Mouse (Mus musculus) G1E (cell line): ENCODE measurements around the gene Tcap. TPM values are rescaled to one million over a fixed set of nuclear protein-coding genes. Genes with fewer than 3 reads are reported as not detected.

Experiments
- ATAC-seq: 2 replicates; pipeline ENCODE4 v1.8.0; 2016; ENCODE audit warnings: mild to moderate bottlenecking; ENCODE audit not compliant: insufficient number of reproducible peaks, poor library complexity, low FRiP score, severe bottlenecking; ENCODE audit errors: extremely low read depth
- DNase-seq: peaks from one replicate; pipeline ENCODE4 v3.0.0; 2012; ENCODE audit warnings: low spot score
- H3K27me3 ChIP-seq: 2 replicates; pipeline ENCODE4 v1.6.1; 2012; ENCODE audit warnings: mild to moderate bottlenecking, low read length, inconsistent platforms; ENCODE audit not compliant: insufficient read depth
- H3K36me3 ChIP-seq: replicated peaks from 2 replicates; pipeline ENCODE3; 2012; ENCODE audit warnings: mild to moderate bottlenecking, inconsistent platforms
- H3K4me1 ChIP-seq: 2 replicates; pipeline ENCODE4 v1.6.1; 2012; ENCODE audit warnings: low read depth, low read length, inconsistent platforms, mixed read lengths; ENCODE audit not compliant: insufficient read depth
- H3K4me3 ChIP-seq: 2 replicates; pipeline ENCODE4 v1.5.1; 2012; ENCODE audit warnings: low read depth, mild to moderate bottlenecking, inconsistent platforms, low read length, moderate library complexity, mixed read lengths
- H3K9me3 ChIP-seq: replicated peaks from 2 replicates; pipeline ENCODE4 v1.6.1; 2012; ENCODE audit warnings: inconsistent platforms
- CTCF ChIP-seq: IDR thresholded peaks from 2 replicates; pipeline ENCODE4 v1.5.1; 2012; ENCODE audit warnings: low read depth, low read length, inconsistent platforms, mixed read lengths
- GATA1 ChIP-seq: IDR thresholded peaks from 2 replicates; pipeline ENCODE4 v1.6.1; 2012; ENCODE audit warnings: borderline replicate concordance, low read length, inconsistent platforms, mixed read lengths
- GATA2 ChIP-seq: IDR thresholded peaks from 2 replicates; pipeline ENCODE4 v1.6.1; 2012; ENCODE audit warnings: low read depth, low read length, inconsistent platforms, borderline replicate concordance
- POLR2AphosphoS5 ChIP-seq: IDR thresholded peaks from 2 replicates; pipeline ENCODE4 v1.6.1; 2012; ENCODE audit warnings: low read depth, low read length, inconsistent platforms; ENCODE audit not compliant: insufficient replicate concordance
- TAL1 ChIP-seq: conservative IDR thresholded peaks from 2 replicates; pipeline ENCODE4 v1.6.1; 2012; ENCODE audit warnings: low read depth, low read length, inconsistent platforms, mixed read lengths
- polyA plus RNA-seq: library from polyadenylated mRNA; stranded (reverse); fragments of >175 nt; gene quantifications from 2 replicates; pipeline ENCODE4 v1.2.3, GENCODE M21; 2012
- total RNA-seq, 2 experiments: library from RNA; stranded (forward) in 1 of 2; stranded (reverse) in 1 of 2; fragments of 200-1000 nt in 1 of 2; fragments of >200 nt in 1 of 2; fragmentation: Nextera tagmentation in 1 of 2; gene quantifications; 2 replicates each; pipeline ENCODE4 v1.2.3; 2014 to 2017

Gene Tcap
- total and polyA plus RNA-seq, 3 experiments = not detected

GRCm38 (mm10) chr11:98363817-98364216 is 19.8 kb upstream of the Tcap start:
- Histone ChIP-seq H3K4me3 (no peak overlapping the region), H3K9me3 (no peaks in the 10 kb centered on the region), H3K27me3 (no peaks in the 10 kb centered on the region), H3K4me1 (peaks cover 31% of the 10 kb centered on the region), H3K36me3 (peaks cover 79% of the 10 kb centered on the region)
- TF ChIP-seq TAL1 = no peak
- TF ChIP-seq CTCF = no peak
- TF ChIP-seq POLR2AphosphoS5 = no peak
- no peak for TF ChIP-seq GATA1
- no peak for TF ChIP-seq GATA2
- ATAC-seq = no peak
- DNase-seq = no peak

- DNase-seq (no peak), ATAC-seq (no peak)
- no peaks in the 10 kb centered on the region for H3K9me3 ChIP-seq
- H3K27me3 ChIP-seq = no peaks in the 10 kb centered on the region
- peaks cover 26% of the 10 kb centered on the region for H3K4me1 ChIP-seq
- no peak for TF ChIP-seq TAL1
- TF ChIP-seq POLR2AphosphoS5 = no peak
- no peak for TF ChIP-seq CTCF
- no peak for TF ChIP-seq GATA1
- no peak for TF ChIP-seq GATA2
- H3K4me3 ChIP-seq = no peak overlapping the region
- peaks cover 82% of the 10 kb centered on the region for H3K36me3 ChIP-seq
These were observed 19.2 kb upstream of the Tcap start for GRCm38 (mm10) chr11:98364410-98364809.

- no peaks in the 10 kb centered on the region for H3K9me3 ChIP-seq
- ATAC-seq (no peak), DNase-seq (no peak)
- TF ChIP-seq POLR2AphosphoS5 = no peak
- TF ChIP-seq CTCF = no peak
- no peak for TF ChIP-seq GATA2
- TF ChIP-seq GATA1 = no peak
- no peak for TF ChIP-seq TAL1
- H3K4me1 ChIP-seq = peaks cover 10% of the 10 kb centered on the region
- H3K36me3 ChIP-seq = peaks cover 80% of the 10 kb centered on the region
- no peak overlapping the region for H3K4me3 ChIP-seq
- no peaks in the 10 kb centered on the region for H3K27me3 ChIP-seq
These were observed 17.3 kb upstream of the Tcap start for GRCm38 (mm10) chr11:98366290-98366689.

- TF ChIP-seq GATA1 (no peak), POLR2AphosphoS5 (no peak), CTCF (no peak), TAL1 (no peak), GATA2 (no peak)
- Histone ChIP-seq H3K36me3 (peaks cover 80% of the 10 kb centered on the region), H3K4me1 (peaks cover 11% of the 10 kb centered on the region), H3K4me3 (no peak overlapping the region), H3K27me3 (no peaks in the 10 kb centered on the region), H3K9me3 (no peaks in the 10 kb centered on the region)
- DNase-seq (no peak), ATAC-seq (no peak)
These were observed 16.3 kb upstream of the Tcap start for GRCm38 (mm10) chr11:98367171-98367862.

GRCm38 (mm10) chr11:98367863-98368186 is 15.8 kb upstream of the Tcap start:
- H3K9me3 ChIP-seq = no peaks in the 10 kb centered on the region
- no peaks in the 10 kb centered on the region for H3K27me3 ChIP-seq
- no peak for ATAC-seq
- peaks cover 11% of the 10 kb centered on the region for H3K4me1 ChIP-seq
- H3K4me3 ChIP-seq = no peak overlapping the region
- peaks cover 80% of the 10 kb centered on the region for H3K36me3 ChIP-seq
- DNase-seq = no peak
- TF ChIP-seq GATA2 = no peak
- no peak for TF ChIP-seq TAL1
- no peak for TF ChIP-seq POLR2AphosphoS5
- no peak for TF ChIP-seq CTCF

- no peaks in the 10 kb centered on the region for H3K9me3 ChIP-seq
- H3K36me3 ChIP-seq = peaks cover 78% of the 10 kb centered on the region
- TF ChIP-seq POLR2AphosphoS5 (no peak), GATA2 (no peak), CTCF (no peak), TAL1 (no peak), GATA1 (no peak)
- DNase-seq (no peak), ATAC-seq (no peak)
- no peaks in the 10 kb centered on the region for H3K27me3 ChIP-seq
- peaks cover 11% of the 10 kb centered on the region for H3K4me1 ChIP-seq
- no peak overlapping the region for H3K4me3 ChIP-seq
These were observed 14.3 kb upstream of the Tcap start for GRCm38 (mm10) chr11:98369337-98369736.
